Mouse (Mus musculus) liver, postnatal 0 days (tissue): ENCODE data around the gene Ubxn10. TPM values are rescaled to one million over a fixed set of nuclear protein-coding genes. Genes with fewer than 3 reads are reported as not detected.

Experiments
- ATAC-seq: fragments of 200-750 bp; cut with Nextera tagmentation; 2 replicates; pipeline ENCODE4 v1.8.0; 2017; ENCODE audit warnings: mild to moderate bottlenecking, moderate library complexity
- DNase-seq: peaks from one replicate; pipeline ENCODE4 v3.0.0-alpha.2; 2016
- H3K27ac ChIP-seq: fragments of 300-500 bp; sonication (generic); 2 replicates; pipeline ENCODE4 v1.5.1; 2014; ENCODE audit warnings: antibody characterized with exemption, moderate library complexity, mild to moderate bottlenecking, low read depth
- H3K27me3 ChIP-seq: fragments of 300-500 bp; sonication (generic); 2 replicates; pipeline ENCODE4 v1.6.1; 2014; ENCODE audit warnings: low read length, control low read depth, mixed read lengths; ENCODE audit not compliant: insufficient read depth
- H3K36me3 ChIP-seq: fragments of 300-500 bp; sonication (generic); replicated peaks from 2 replicates; pipeline ENCODE4 v1.6.1; 2014; ENCODE audit warnings: mild to moderate bottlenecking, control low read depth, low read length, moderate library complexity, mixed read lengths; ENCODE audit not compliant: insufficient read depth
- H3K4me1 ChIP-seq: fragments of 300-500 bp; sonication (generic); 2 replicates; pipeline ENCODE4 v1.6.1; 2014; ENCODE audit warnings: antibody characterized with exemption, mild to moderate bottlenecking, control low read depth; ENCODE audit not compliant: insufficient read depth
- H3K4me2 ChIP-seq: fragments of 300-500 bp; sonication (generic); 2 replicates; pipeline ENCODE4 v1.6.1; 2014; ENCODE audit warnings: low read depth, mild to moderate bottlenecking, low read length, moderate library complexity, mixed read lengths
- H3K4me3 ChIP-seq: fragments of 300-500 bp; sonication (generic); 2 replicates; pipeline ENCODE4 v1.5.1; 2014; ENCODE audit warnings: low read depth, low read length
- H3K9ac ChIP-seq: fragments of 300-500 bp; sonication (generic); replicated peaks from 2 replicates; pipeline ENCODE4 v1.6.1; 2014; ENCODE audit warnings: mild to moderate bottlenecking, moderate library complexity
- H3K9me3 ChIP-seq: fragments of 300-500 bp; sonication (generic); 2 replicates; pipeline ENCODE4 v1.6.1; 2016; ENCODE audit warnings: mild to moderate bottlenecking, control low read depth, low read length, mixed read lengths
- CTCF ChIP-seq: sonication (generic); IDR thresholded peaks from 2 replicates; pipeline ENCODE4 v1.5.1; 2016; ENCODE audit warnings: antibody characterized with exemption, low read depth
- EP300 ChIP-seq: IDR thresholded peaks from 2 replicates; pipeline ENCODE4 v1.6.1; 2016; ENCODE audit warnings: antibody characterized with exemption, low read depth, mild to moderate bottlenecking
- WGBS: fragments of 180-500 bp; shearing (Covaris S2); extraction: QIAGEN DNeasy Blood & Tissue Kit; methylation state at CpG from one replicate; pipeline ENCODE4 v1.1.7; 2014; ENCODE audit not compliant: insufficient replicate concordance; 5-methylcytosine and 5-hydroxymethylcytosine counted together
- polyA plus RNA-seq: library from polyadenylated mRNA; unstranded; fragments of >200 nt; fragmentation: Nextera tagmentation; extraction: Ambion mirVana; gene quantifications from 2 replicates; pipeline ENCODE4 v1.2.1, GENCODE M21; 2015

Gene Ubxn10
- 0.05 and 0.08 TPM in 2 replicates for polyA plus RNA-seq

- WGBS, result 47% methylated on average over 7 of the region's 7 CpGs
- Histone ChIP-seq H3K36me3 (no peaks in the 10 kb centered on the region), H3K9ac (no peak within 1 kb of the TSS), H3K27me3 (no peaks in the 10 kb centered on the region), H3K27ac (no peak within 1 kb of the TSS), H3K9me3 (no peaks in the 10 kb centered on the region), H3K4me1 (no peaks in the 10 kb centered on the region), H3K4me3 (no peak within 1 kb of the TSS), H3K4me2 (no peak within 1 kb of the TSS)
- no peak for TF ChIP-seq EP300
- no peak for DNase-seq
- no peak for ATAC-seq
Observed at GRCm38 (mm10) chr4:138737031-138737430, at the start of gene Ubxn10. Gene Ubxn10 (minus strand): TSS chr4:138737167.

DNA sequence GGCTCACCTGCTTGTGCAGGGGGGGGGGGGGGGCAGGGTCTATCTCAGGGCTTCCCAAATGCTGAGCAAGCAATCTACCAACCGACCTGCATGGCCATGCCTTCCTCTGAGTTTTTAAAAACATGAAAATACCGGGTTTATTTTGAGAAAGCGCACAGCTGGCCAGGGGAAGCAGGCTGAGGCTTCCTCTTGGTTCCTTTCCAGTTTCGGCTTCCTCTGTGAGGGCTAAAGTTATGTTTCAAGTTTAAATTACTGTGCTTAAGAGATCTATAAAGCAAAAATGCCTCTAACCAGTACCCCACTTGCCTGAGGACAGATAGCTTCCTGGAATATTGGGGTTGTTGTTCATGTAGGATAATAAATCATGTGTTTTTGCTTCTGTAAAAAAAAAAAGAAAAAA lies 49.2 kb upstream of the Ubxn10 start:
- no peak overlapping the region for H3K27ac ChIP-seq
- no peak overlapping the region for H3K4me3 ChIP-seq
- no peaks in the 10 kb centered on the region for H3K27me3 ChIP-seq
- no peaks in the 10 kb centered on the region for H3K36me3 ChIP-seq
- no peak for DNase-seq
- no peaks in the 10 kb centered on the region for H3K4me1 ChIP-seq
- no peak for ATAC-seq
- H3K9me3 ChIP-seq, result no peaks in the 10 kb centered on the region
- no peak overlapping the region for H3K4me2 ChIP-seq
- TF ChIP-seq CTCF, result no peak
- no peak for TF ChIP-seq EP300
- WGBS, result 33% methylated on average over 4 of the region's 4 CpGs
- no peak overlapping the region for H3K9ac ChIP-seq

GRCm38 (mm10) chr4:138785721-138786120 lies 48.8 kb upstream of the Ubxn10 start:
- TF ChIP-seq EP300 (no peak), CTCF (no peak)
- Histone ChIP-seq H3K4me2 (no peak overlapping the region), H3K4me3 (no peak overlapping the region), H3K4me1 (no peaks in the 10 kb centered on the region), H3K9me3 (no peaks in the 10 kb centered on the region), H3K27me3 (no peaks in the 10 kb centered on the region), H3K9ac (no peak overlapping the region), H3K36me3 (no peaks in the 10 kb centered on the region), H3K27ac (no peak overlapping the region)
- DNase-seq (no peak), ATAC-seq (no peak)
- WGBS, result 52% methylated on average over 4 of the region's 4 CpGs

GRCm38 (mm10) chr4:138782098-138782497 lies 45.1 kb upstream of the Ubxn10 start:
- Histone ChIP-seq H3K9ac (no peak overlapping the region), H3K27ac (no peak overlapping the region), H3K9me3 (no peaks in the 10 kb centered on the region), H3K36me3 (no peaks in the 10 kb centered on the region), H3K4me3 (no peak overlapping the region), H3K27me3 (no peaks in the 10 kb centered on the region), H3K4me2 (no peak overlapping the region), H3K4me1 (no peaks in the 10 kb centered on the region)
- 76% methylated on average over 6 of the region's 6 CpGs for WGBS
- no peak for TF ChIP-seq CTCF
- DNase-seq (no peak), ATAC-seq (no peak)

GRCm38 (mm10) chr4:138780300-138780699 lies 43.3 kb upstream of the Ubxn10 start:
- H3K27ac ChIP-seq, result no peak overlapping the region
- WGBS, result 68% methylated on average over 5 of the region's 5 CpGs
- no peaks in the 10 kb centered on the region for H3K27me3 ChIP-seq
- H3K9me3 ChIP-seq, result no peaks in the 10 kb centered on the region
- TF ChIP-seq EP300 (no peak), CTCF (no peak)
- H3K9ac ChIP-seq, result no peak overlapping the region
- no peaks in the 10 kb centered on the region for H3K36me3 ChIP-seq
- H3K4me1 ChIP-seq, result no peaks in the 10 kb centered on the region
- DNase-seq (no peak), ATAC-seq (no peak)
- no peak overlapping the region for H3K4me3 ChIP-seq
- H3K4me2 ChIP-seq, result no peak overlapping the region

DNA sequence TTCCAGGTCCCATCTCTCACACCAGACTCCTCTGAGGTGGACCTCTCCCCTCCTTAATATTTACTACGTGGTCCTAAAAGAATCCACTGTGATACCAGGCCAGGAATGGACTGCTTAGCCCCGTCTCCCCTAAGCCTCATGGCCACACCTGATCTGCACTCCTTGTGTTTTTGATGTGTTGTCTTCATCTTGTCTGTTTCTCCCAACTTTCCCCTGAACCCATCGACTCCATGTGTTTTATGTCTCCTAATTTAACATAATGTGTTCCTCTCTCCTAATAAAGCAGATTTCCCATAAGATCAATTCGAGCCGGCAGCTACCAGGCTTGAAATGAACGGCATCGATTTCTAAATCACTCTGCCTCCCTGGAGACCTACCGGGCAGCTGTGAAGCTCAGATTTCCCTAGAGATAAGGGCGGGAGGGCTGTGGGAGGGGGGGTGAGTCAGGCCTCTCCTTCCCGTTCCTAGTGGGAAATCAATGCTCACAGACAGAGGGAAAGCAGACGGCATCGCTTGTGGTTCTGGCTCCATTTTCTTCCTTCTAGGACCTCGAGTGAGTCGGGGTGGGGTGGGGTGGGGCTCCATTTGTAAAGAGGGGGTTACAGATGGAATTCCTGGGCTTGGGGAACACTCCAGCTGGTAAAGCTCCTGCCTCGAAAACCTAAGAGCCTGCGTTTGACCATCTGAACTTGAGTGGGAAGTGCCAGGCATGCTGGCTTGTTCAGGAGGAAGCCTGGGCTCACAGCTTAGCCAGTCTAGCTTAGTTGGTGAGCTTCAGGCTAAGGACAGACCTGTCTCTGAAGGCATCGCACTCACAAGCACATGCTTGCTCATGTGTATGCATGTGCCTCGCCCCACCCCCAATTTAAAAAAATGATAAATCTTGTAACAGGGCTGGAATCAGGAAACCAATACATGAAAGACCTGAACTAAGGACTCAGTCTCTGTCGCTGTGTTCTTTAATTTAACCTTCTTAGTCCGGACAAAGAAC lies 40.7 kb upstream of the Ubxn10 start:
- no peaks in the 10 kb centered on the region for H3K4me1 ChIP-seq
- no peak overlapping the region for H3K4me3 ChIP-seq
- DNase-seq (no peak), ATAC-seq (no peak)
- H3K27ac ChIP-seq, result no peak overlapping the region
- no peaks in the 10 kb centered on the region for H3K27me3 ChIP-seq
- WGBS, result 33% methylated on average over 20 of the region's 20 CpGs
- TF ChIP-seq EP300 (no peak), CTCF (no peak)
- H3K4me2 ChIP-seq, result no peak overlapping the region
- H3K9ac ChIP-seq, result no peak overlapping the region
- no peaks in the 10 kb centered on the region for H3K36me3 ChIP-seq
- no peaks in the 10 kb centered on the region for H3K9me3 ChIP-seq
